Mouse (Mus musculus) testis, adult 2 months (tissue): ENCODE results near the gene Nol7. TPM values are rescaled to one million over a fixed set of nuclear protein-coding genes. Genes with fewer than 3 reads are reported as not detected.

Experiments
- H3K27ac ChIP-seq: fragments of 200-500 bp; 2 replicates; pipeline ENCODE4 v1.5.1; 2012; ENCODE audit warnings: low read depth, low read length; ENCODE audit not compliant: control insufficient read depth, insufficient read depth
- H3K27me3 ChIP-seq: fragments of 200-500 bp; 2 replicates; pipeline ENCODE4 v1.6.1; 2012; ENCODE audit warnings: mild to moderate bottlenecking, low read length, moderate library complexity; ENCODE audit not compliant: control insufficient read depth, insufficient read depth
- H3K36me3 ChIP-seq: fragments of 200-500 bp; 2 replicates; pipeline ENCODE4 v1.6.1; 2012; ENCODE audit warnings: mild to moderate bottlenecking, low read length; ENCODE audit not compliant: control insufficient read depth, insufficient read depth
- H3K4me1 ChIP-seq: fragments of 200-500 bp; 2 replicates; pipeline ENCODE4 v1.6.1; 2012; ENCODE audit warnings: low read length; ENCODE audit not compliant: control insufficient read depth, insufficient read depth
- H3K4me3 ChIP-seq: fragments of 200-500 bp; 2 replicates; pipeline ENCODE4 v1.5.1; 2012; ENCODE audit warnings: low read depth, mild to moderate bottlenecking, low read length, moderate library complexity, mixed read lengths; ENCODE audit not compliant: control insufficient read depth
- CTCF ChIP-seq: fragments of 200-500 bp; IDR thresholded peaks from 2 replicates; pipeline ENCODE4 v1.5.1; 2012; ENCODE audit warnings: low read depth, mild to moderate bottlenecking, inconsistent platforms, low read length, moderate library complexity; ENCODE audit not compliant: control insufficient read depth, insufficient read depth, insufficient replicate concordance
- POLR2A ChIP-seq: fragments of 200-500 bp; IDR thresholded peaks from 2 replicates; pipeline ENCODE4 v1.6.1; 2012; ENCODE audit warnings: low read depth, mild to moderate bottlenecking, inconsistent platforms, low read length, moderate library complexity; ENCODE audit not compliant: control insufficient read depth
- polyA plus RNA-seq: library from polyadenylated mRNA; depleted of rRNA; stranded (reverse); fragments of >200 nt; gene quantifications from 2 replicates; pipeline ENCODE4 v1.2.3, GENCODE M21; 2012

Nol7 gene
- polyA plus RNA-seq, 1 experiment = 7.6 TPM

- TF ChIP-seq POLR2A (no peak), CTCF (no peak)
- H3K4me3 ChIP-seq = no peak overlapping the region
- H3K4me1 ChIP-seq = peaks cover 3% of the 10 kb centered on the region
- H3K27ac ChIP-seq = no peak overlapping the region
- no peaks in the 10 kb centered on the region for H3K36me3 ChIP-seq
- no peaks in the 10 kb centered on the region for H3K27me3 ChIP-seq
These were observed 37.7 kb upstream of the Nol7 start for GRCm38 (mm10) chr13:43360534-43360933.

GRCm38 (mm10) chr13:43362353-43362752 is 35.8 kb upstream of the Nol7 start:
- H3K4me1 ChIP-seq = peaks cover 3% of the 10 kb centered on the region
- no peak overlapping the region for H3K4me3 ChIP-seq
- TF ChIP-seq POLR2A (no peak), CTCF (no peak)
- H3K27ac ChIP-seq = no peak overlapping the region
- no peaks in the 10 kb centered on the region for H3K27me3 ChIP-seq
- no peaks in the 10 kb centered on the region for H3K36me3 ChIP-seq

DNA sequence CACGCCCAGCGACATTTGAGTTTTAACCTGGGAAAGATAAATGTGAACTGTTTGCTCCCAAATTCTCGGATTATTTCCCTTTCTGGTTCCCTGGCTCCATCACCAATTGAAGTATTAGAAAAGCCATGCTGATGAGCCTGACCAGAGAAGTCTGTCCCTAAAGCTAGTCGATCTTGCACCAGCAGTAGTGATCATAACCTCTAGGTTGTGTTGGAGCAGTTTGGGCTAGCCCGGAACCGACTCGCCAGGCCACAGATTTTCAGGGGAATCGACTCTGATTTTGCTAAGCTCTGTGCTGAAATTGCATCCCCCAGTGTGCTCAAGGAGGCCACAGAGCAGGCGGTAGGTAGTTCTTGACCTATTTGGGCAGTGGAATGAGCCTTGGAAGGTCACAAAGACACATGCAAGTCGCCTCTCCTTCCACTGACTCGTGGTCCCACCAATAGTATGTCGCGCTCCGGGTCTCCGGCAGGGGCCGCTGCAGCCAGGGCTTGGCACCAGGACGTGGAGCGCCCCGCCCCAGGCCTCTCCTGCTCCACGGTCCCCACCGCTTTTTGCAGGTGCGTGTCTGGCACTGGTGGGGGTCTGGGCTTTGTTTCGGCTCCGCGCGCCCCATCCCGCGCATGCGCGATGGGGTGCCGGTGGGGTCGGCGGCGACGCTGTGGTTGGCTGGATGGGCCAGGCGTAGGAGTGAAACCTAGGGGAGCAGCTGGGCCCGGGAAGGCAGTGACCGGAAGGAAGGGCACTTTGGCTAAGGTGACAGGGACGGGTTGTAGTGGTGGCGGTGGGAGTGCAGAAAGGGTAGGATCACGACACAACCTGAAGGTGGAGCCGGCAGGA is 33.0 kb upstream of the Nol7 start, which contains the start of gene Sirt5:
Gene Sirt5, plus strand, starts transcription at position 512 of the 840 bp plus-strand sequence.
- peaks cover 3% of the 10 kb centered on the region for H3K4me1 ChIP-seq
- H3K36me3 ChIP-seq = no peaks in the 10 kb centered on the region
- H3K27me3 ChIP-seq = no peaks in the 10 kb centered on the region
- H3K4me3 ChIP-seq = peak within 1 kb of the TSS; percentile 84
- TF ChIP-seq CTCF (peak; percentile 68; the same call in 1 of the 2 replicates), POLR2A (no peak)
- no peak within 1 kb of the TSS for H3K27ac ChIP-seq

DNA sequence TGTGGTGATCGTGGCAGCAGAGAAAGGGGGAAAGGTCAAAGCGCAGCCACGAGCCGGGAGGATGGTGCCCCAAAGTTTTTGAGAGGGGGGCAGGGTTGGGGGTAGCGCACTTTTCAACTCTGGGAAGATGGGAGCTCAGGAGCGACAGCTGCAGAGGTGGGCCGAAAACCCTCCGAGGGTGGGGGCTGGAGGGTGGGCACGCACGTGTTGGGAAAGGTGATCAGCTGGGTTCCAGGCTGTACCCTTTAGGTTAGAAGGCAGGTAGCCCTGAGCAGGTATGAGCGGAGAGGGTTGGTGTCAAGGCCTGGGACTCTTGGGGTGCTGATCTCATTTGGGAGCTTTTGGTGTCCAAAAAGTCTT is 32.4 kb upstream of the Nol7 start:
- no peaks in the 10 kb centered on the region for H3K27me3 ChIP-seq
- H3K4me1 ChIP-seq = peaks cover 3% of the 10 kb centered on the region
- TF ChIP-seq CTCF (no peak), POLR2A (no peak)
- no peak overlapping the region for H3K27ac ChIP-seq
- H3K36me3 ChIP-seq = no peaks in the 10 kb centered on the region
- peak overlapping the region; percentile 84 for H3K4me3 ChIP-seq

DNA sequence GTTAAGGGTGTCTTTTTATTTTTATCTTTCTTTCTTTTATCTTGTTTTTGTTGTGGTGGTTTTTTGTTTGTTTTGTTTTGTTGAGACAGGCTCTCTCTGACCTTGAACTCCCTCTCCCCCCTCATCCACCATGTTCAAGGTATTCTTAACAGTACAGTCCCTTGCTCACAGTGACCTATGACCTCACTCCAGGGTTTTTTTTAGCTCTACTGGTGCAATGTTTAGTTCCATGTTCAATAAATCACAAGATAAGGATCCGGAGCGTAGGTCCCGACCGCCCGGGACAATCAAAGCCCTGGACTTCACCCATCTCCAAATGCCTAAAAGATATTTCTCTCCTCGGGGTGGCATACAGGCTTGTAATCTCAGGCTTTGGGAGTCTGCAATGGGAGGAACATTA is 28.1 kb upstream of the Nol7 start:
- Histone ChIP-seq H3K36me3 (no peaks in the 10 kb centered on the region), H3K27me3 (no peaks in the 10 kb centered on the region), H3K4me1 (peaks cover 3% of the 10 kb centered on the region), H3K4me3 (no peak overlapping the region), H3K27ac (no peak overlapping the region)
- no peak for TF ChIP-seq CTCF

GRCm38 (mm10) chr13:43372892-43373291 is 25.3 kb upstream of the Nol7 start:
- no peaks in the 10 kb centered on the region for H3K4me1 ChIP-seq
- H3K27ac ChIP-seq = no peak overlapping the region
- no peak overlapping the region for H3K4me3 ChIP-seq
- TF ChIP-seq POLR2A = no peak
- no peak; the same call in 1 of the 2 replicates for TF ChIP-seq CTCF
- no peaks in the 10 kb centered on the region for H3K36me3 ChIP-seq
- H3K27me3 ChIP-seq = no peaks in the 10 kb centered on the region

DNA sequence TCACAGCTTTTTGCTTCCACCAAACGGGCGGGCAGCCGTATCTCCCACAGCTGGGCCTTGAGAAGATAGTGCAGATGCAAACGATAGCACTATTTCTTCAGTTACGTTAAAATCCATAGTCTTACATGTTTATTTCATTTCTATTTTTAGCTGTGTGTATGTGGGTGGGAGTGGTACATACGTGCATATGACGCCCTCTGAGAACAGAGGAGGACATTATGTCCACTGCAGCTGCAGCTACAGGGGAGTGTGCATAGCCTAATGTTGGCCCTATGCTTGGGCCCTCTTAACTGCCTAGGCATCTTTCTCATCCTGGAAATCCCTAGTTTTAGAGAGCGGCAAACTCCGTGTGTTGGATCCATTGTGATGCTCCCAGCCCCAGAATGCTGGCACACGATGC is 24.0 kb upstream of the Nol7 start:
- H3K4me1 ChIP-seq = no peaks in the 10 kb centered on the region
- no peak overlapping the region for H3K27ac ChIP-seq
- no peak overlapping the region for H3K4me3 ChIP-seq
- H3K27me3 ChIP-seq = no peaks in the 10 kb centered on the region
- H3K36me3 ChIP-seq = no peaks in the 10 kb centered on the region
- TF ChIP-seq POLR2A = no peak
- no peak for TF ChIP-seq CTCF

DNA sequence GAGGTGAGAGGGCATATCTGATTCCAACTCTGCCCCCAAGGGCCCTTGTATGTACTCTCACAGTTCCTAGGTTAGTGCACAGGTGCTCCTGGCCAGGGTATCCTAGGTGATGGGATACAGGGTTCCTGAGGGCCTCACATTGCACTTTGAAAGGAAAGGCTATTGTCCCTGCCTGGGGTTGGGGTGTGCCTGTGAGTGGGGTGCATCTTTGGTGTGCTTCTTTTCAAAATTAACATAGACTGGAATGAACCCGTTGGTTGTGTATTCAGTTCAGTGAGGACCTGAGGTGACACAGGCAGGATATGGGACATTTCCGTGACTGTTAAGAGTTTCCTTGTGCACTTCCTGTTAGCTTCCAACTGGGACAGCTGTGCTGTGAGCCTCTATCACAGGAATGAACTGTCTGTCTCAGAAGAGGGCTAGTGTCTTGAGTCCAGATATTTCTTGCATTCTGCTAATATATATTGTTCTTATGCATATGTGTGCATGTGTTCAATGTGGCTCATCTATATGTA is 23.2 kb upstream of the Nol7 start:
- TF ChIP-seq CTCF (no peak), POLR2A (no peak)
- H3K36me3 ChIP-seq = no peaks in the 10 kb centered on the region
- no peaks in the 10 kb centered on the region for H3K4me1 ChIP-seq
- no peak overlapping the region for H3K27ac ChIP-seq
- no peak overlapping the region for H3K4me3 ChIP-seq
- H3K27me3 ChIP-seq = no peaks in the 10 kb centered on the region
